ENCODE assay signal across 8 mouse cellular contexts in genomic region chr14:31428211-31429003, GRCm38 (mm10). TPM values are rescaled to one million over a fixed set of nuclear protein-coding genes. Genes with fewer than 3 reads are reported as not detected.
A peak's percentile ranks its signal among the peaks of the same experiment; 100 is the strongest.
DNase-seq lines count a peak whose midpoint lies in the region; ATAC-seq and TF ChIP-seq lines count a peak whose summit lies in the region.

No protein-coding gene starts in this region.

- no peak overlapping the region for H3K4me2 ChIP-seq in CH12.LX (ENCODE audit: insufficient read depth, low read depth, poor library complexity, severe bottlenecking)
- H3K4me2 ChIP-seq in intestine, postnatal 0 days (replicated peaks; ENCODE audit: low read depth), result peak overlapping the region; percentile 42; the same call in 1 of the 2 replicates

- 34% methylated on average over 15 of the region's 15 CpGs for WGBS in intestine, postnatal 0 days
- WGBS in hindbrain, embryonic 10.5 days, result 78% methylated on average over 15 of the region's 15 CpGs

- TF ChIP-seq RAD21 in CH12.LX (IDR thresholded peaks at IDR 0.05; ENCODE audit: low read depth, low read length), result no peak

- in situ Hi-C loops in CH12.LX (cut with MboI; ENCODE audit: low pct_ligation_motif_present, low pct_unique_long_range_greater_than_20kb, low sequenced_read_pairs), result loop anchor here (5.0 kb wide), 1 partner anchor 41 kb away; no protein-coding TSS in a partner anchor

- no peak overlapping the region for H3K4me3 ChIP-seq in CH12.LX (replicated peaks in 1 of 3; ENCODE audit: low read depth in 2 of 3, low read length in 2 of 3, poor library complexity in 1 of 3)
- H3K4me3 ChIP-seq in intestine, postnatal 0 days (ENCODE audit: low read depth, low read length), result no peak overlapping the region
- no peak overlapping the region for H3K4me3 ChIP-seq in hindbrain, embryonic 10.5 days

- H3K27ac ChIP-seq in CH12.LX (ENCODE audit: insufficient read depth, low read depth), result no peak overlapping the region
- H3K27ac ChIP-seq in intestine, postnatal 0 days (ENCODE audit: low read depth, low read length), result no peak overlapping the region
- H3K27ac ChIP-seq in hindbrain, embryonic 10.5 days, result no peak overlapping the region

- no peak for TF ChIP-seq EP300 in CH12.LX (IDR thresholded peaks at IDR 0.05; ENCODE audit: low read length)

- TF ChIP-seq CTCF in CH12.LX (conservative IDR thresholded peaks at IDR 0.05 in 1 of 2, IDR thresholded peaks at IDR 0.05 in 1 of 2; ENCODE audit: low read depth in 2 of 2, low read length in 2 of 2), result no peak
- TF ChIP-seq CTCF in intestine, postnatal 0 days (IDR thresholded peaks at IDR 0.05; ENCODE audit: low read depth), result no peak

- peaks cover 9 to 50% of the 10 kb centered on the region in 2 experiments for H3K4me1 ChIP-seq in CH12.LX (ENCODE audit: control insufficient read depth in 1 of 2, insufficient read depth in 2 of 2)
- peaks cover 12% of the 10 kb centered on the region for H3K4me1 ChIP-seq in intestine, postnatal 0 days (replicated peaks; ENCODE audit: control insufficient read depth, insufficient read depth, low read length)
- peaks cover 20% of the 10 kb centered on the region for H3K4me1 ChIP-seq in hindbrain, embryonic 10.5 days (replicated peaks)

- H3K9ac ChIP-seq in CH12.LX (ENCODE audit: insufficient read depth, low read depth), result no peak overlapping the region
- H3K9ac ChIP-seq in intestine, postnatal 0 days (ENCODE audit: low read depth, low read length), result no peak overlapping the region

- DNase-seq in CH12.LX (ENCODE audit: extremely low read depth), result no peak
- DNase-seq in adrenal gland, adult 18-20 months (ENCODE audit: low spot score in 2 of 2), result peak; percentile 76 to 79
- DNase-seq in frontal cortex, postnatal 10 days (ENCODE audit: low spot score in 2 of 2), result peak; percentile 48 to 71
- peak; percentile 78 to 80 for DNase-seq in left cerebral cortex, adult 18-20 months (ENCODE audit: low spot score in 2 of 2)
- peak; percentile 84 for DNase-seq in right cerebral cortex, postnatal 14 days
- no peak for DNase-seq in c-Kit-positive CD71-positive TER-119-positive erythroid progenitor cells, embryonic 14.5 days (ENCODE audit: low spot score)
- DNase-seq in hindbrain, embryonic 10.5 days (ENCODE audit: low spot score), result no peak

- peaks cover 77% of the 10 kb centered on the region for H3K79me2 ChIP-seq in CH12.LX (replicated peaks; ENCODE audit: control insufficient read depth, extremely low read depth, insufficient read depth, poor library complexity, severe bottlenecking)

- dilution Hi-C loops in CH12.LX (cut with MboI; ENCODE audit: extremely low pct_ligation_motif_present, extremely low pct_unique_long_range_greater_than_20kb, low sequenced_read_pairs), result no loop called here

- TF ChIP-seq POLR2A in CH12.LX (IDR thresholded peaks at IDR 0.05; ENCODE audit: low read depth, low read length), result 0 out of 2 replicates have a peak, but pooled peaks have one; percentile 26

- H3K36me3 ChIP-seq in CH12.LX (replicated peaks in 1 of 2; ENCODE audit: control insufficient read depth in 1 of 2, insufficient read depth in 1 of 2, low read length in 1 of 2), result peaks cover 50 to 93% of the 10 kb centered on the region in 2 experiments
- H3K36me3 ChIP-seq in intestine, postnatal 0 days (ENCODE audit: control insufficient read depth, insufficient read depth), result no peaks in the 10 kb centered on the region
- H3K36me3 ChIP-seq in hindbrain, embryonic 10.5 days, result peaks cover 21% of the 10 kb centered on the region

- no peaks in the 10 kb centered on the region for H3K27me3 ChIP-seq in CH12.LX (replicated peaks)
- H3K27me3 ChIP-seq in intestine, postnatal 0 days (replicated peaks; ENCODE audit: control insufficient read depth, insufficient read depth, low read length), result no peaks in the 10 kb centered on the region
- H3K27me3 ChIP-seq in hindbrain, embryonic 10.5 days (ENCODE audit: insufficient read depth, poor library complexity, severe bottlenecking), result no peaks in the 10 kb centered on the region

- ATAC-seq in intestine, postnatal 0 days, result peak; percentile 39; the same call in 1 of the 2 replicates

- H3K9me3 ChIP-seq in CH12.LX (replicated peaks; ENCODE audit: low read length), result peaks cover 40% of the 10 kb centered on the region
- H3K9me3 ChIP-seq in intestine, postnatal 0 days (ENCODE audit: control insufficient read depth), result no peaks in the 10 kb centered on the region
- peaks cover 8% of the 10 kb centered on the region; the same call in 1 of the 2 replicates for H3K9me3 ChIP-seq in hindbrain, embryonic 10.5 days

TF ChIP-seq in CH12.LX, 34 proteins besides CTCF, POLR2A, EP300 and RAD21:
- TF ChIP-seq ZC3H11A (IDR thresholded peaks at IDR 0.05; ENCODE audit: low read depth, low read length) (no peak), MXI1 (IDR thresholded peaks at IDR 0.05; ENCODE audit: low read depth, low read length) (no peak), JUN (IDR thresholded peaks at IDR 0.05; ENCODE audit: insufficient read depth, low read depth, low read length) (no peak)
TF ChIP-seq in CH12.LX: peak in this region for 0.

RNA-seq across cellular contexts. Expression of gene Sh3bp5, which starts 7.5 kb away (rescaled TPM):
- total RNA-seq in CH12.LX (2012; rRNA removed) (50.2 and 64.6 TPM in 2 replicates), CH12.LX (2014; rRNA removed) (53.0 and 57.4 TPM in 2 replicates)
- polyA plus RNA-seq in CH12.LX (2012; ENCODE audit: insufficient read length, low read depth), result 158 and 164 TPM in 2 replicates
- total RNA-seq in adrenal gland, adult 18-20 months (2021), result 100 to 1,000 TPM; 136 to 182 TPM
- polyA plus RNA-seq in intestine, postnatal 0 days (2015; fragmentation: Nextera tagmentation; extraction: Ambion mirVana), result 12.0 and 12.4 TPM in 2 replicates
- 10 to 100 TPM; 61.4 to 68.3 TPM for total RNA-seq in left cerebral cortex, adult 18-20 months (2021)
- 19.3 and 23.7 TPM in 2 replicates for polyA plus RNA-seq in hindbrain, embryonic 10.5 days (2016; fragmentation: Nextera tagmentation; extraction: Ambion mirVana)

Comparison
In these comparisons a context has a peak if more than half of its experiments do, and no peak if none do; other contexts are left out.
1. DNase-seq: peak in adrenal gland, adult 18-20 months (2 of 2), frontal cortex, postnatal 10 days (2 of 2), left cerebral cortex, adult 18-20 months (2 of 2) and right cerebral cortex, postnatal 14 days (single experiment); none in CH12.LX (single experiment), c-Kit-positive CD71-positive TER-119-positive erythroid progenitor cells, embryonic 14.5 days (single experiment) and hindbrain, embryonic 10.5 days (single experiment).